Mouse (Mus musculus) limb, embryonic 14.5 days (tissue): ENCODE data around the gene Atl3. TPM values are rescaled to one million over a fixed set of nuclear protein-coding genes. Genes with fewer than 3 reads are reported as not detected.

Experiments used
- ATAC-seq: fragments of 200-750 bp; cut with Nextera tagmentation; 2 replicates; pipeline ENCODE4 v1.8.0; 2017; ENCODE audit warnings: low read depth, moderate number of reproducible peaks, moderate TSS enrichment; ENCODE audit not compliant: low FRiP score
- DNase-seq: peaks from one replicate; pipeline ENCODE4 v3.0.0-alpha.2; 2015; ENCODE audit warnings: low spot score
- H3K27ac ChIP-seq: fragments of 300-500 bp; sonication (generic); replicated peaks from 2 replicates; pipeline ENCODE4 v1.5.1; 2014; ENCODE audit warnings: low read depth, mild to moderate bottlenecking, low read length, moderate library complexity, mixed read lengths
- H3K27me3 ChIP-seq: fragments of 300-500 bp; sonication (generic); 2 replicates; pipeline ENCODE4 v1.6.1; 2014; ENCODE audit warnings: low read length, mixed read lengths; ENCODE audit not compliant: control insufficient read depth, insufficient read depth
- H3K36me3 ChIP-seq: fragments of 300-500 bp; sonication (generic); 2 replicates; pipeline ENCODE4 v1.6.1; 2014; ENCODE audit warnings: mild to moderate bottlenecking, low read length, moderate library complexity, mixed read lengths; ENCODE audit not compliant: control insufficient read depth, insufficient read depth
- H3K4me1 ChIP-seq: fragments of 300-500 bp; sonication (generic); 2 replicates; pipeline ENCODE4 v1.6.1; 2014; ENCODE audit warnings: antibody characterized with exemption, low read length, mixed read lengths; ENCODE audit not compliant: control insufficient read depth, insufficient read depth
- H3K4me2 ChIP-seq: fragments of 300-500 bp; sonication (generic); replicated peaks from 2 replicates; pipeline ENCODE4 v1.6.1; 2014; ENCODE audit warnings: low read depth, mild to moderate bottlenecking, low read length, moderate library complexity; ENCODE audit not compliant: severe bottlenecking
- H3K4me3 ChIP-seq: fragments of 300-500 bp; sonication (generic); replicated peaks from 2 replicates; pipeline ENCODE4 v1.5.1; 2014; ENCODE audit warnings: low read length
- H3K9ac ChIP-seq: fragments of 300-500 bp; sonication (generic); 2 replicates; pipeline ENCODE4 v1.6.1; 2014; ENCODE audit warnings: mild to moderate bottlenecking, low read depth, low read length, moderate library complexity; ENCODE audit not compliant: severe bottlenecking
- H3K9me3 ChIP-seq: fragments of 300-500 bp; sonication (generic); 2 replicates; pipeline ENCODE4 v1.6.1; 2016; ENCODE audit warnings: low read length; ENCODE audit not compliant: control insufficient read depth
- POLR2A ChIP-seq: fragments of 200-500 bp; IDR thresholded peaks from 2 replicates; pipeline ENCODE4 v1.8.0; 2012; ENCODE audit warnings: inconsistent platforms, mild to moderate bottlenecking, moderate library complexity, borderline replicate concordance; ENCODE audit not compliant: insufficient read depth, insufficient read length; ENCODE audit errors: extremely low read depth
- WGBS: fragments of 180-500 bp; shearing (Covaris S2); extraction: QIAGEN DNeasy Blood & Tissue Kit; methylation state at CpG from one replicate; pipeline ENCODE4 v1.1.7; 2014; 5-methylcytosine and 5-hydroxymethylcytosine counted together
- polyA plus RNA-seq, 2 experiments: library from polyadenylated mRNA; depleted of rRNA in 1 of 2; stranded (reverse) in 1 of 2; unstranded in 1 of 2; fragments of >200 nt; fragmentation: Nextera tagmentation in 1 of 2; extraction: Ambion mirVana in 1 of 2; gene quantifications; 2 replicates each; pipeline versions ENCODE4 v1.2.1 to v1.2.3; 2012 to 2014

Atl3 gene
- polyA plus RNA-seq, 2 experiments: 19.0 to 32.9 TPM

- H3K9ac ChIP-seq: no peak overlapping the region
- WGBS: 56% methylated on average over 3 of the region's 3 CpGs
- H3K4me1 ChIP-seq: peaks cover 13% of the 10 kb centered on the region
- H3K27ac ChIP-seq: no peak overlapping the region
- no peak for TF ChIP-seq POLR2A
- ATAC-seq (no peak), DNase-seq (no peak)
- no peak overlapping the region for H3K4me3 ChIP-seq
- no peaks in the 10 kb centered on the region for H3K27me3 ChIP-seq
- H3K9me3 ChIP-seq: no peaks in the 10 kb centered on the region
- H3K36me3 ChIP-seq: no peaks in the 10 kb centered on the region
- no peak overlapping the region for H3K4me2 ChIP-seq
These were observed 73.0 kb downstream of the Atl3 start for GRCm38 (mm10) chr19:7566826-7567225.

GRCm38 (mm10) chr19:7568364-7568763 is 74.5 kb downstream of the Atl3 start:
- Histone ChIP-seq H3K27me3 (no peaks in the 10 kb centered on the region), H3K27ac (0 out of 2 replicates have a peak overlapping the region, but pooled peaks have one; percentile 34), H3K36me3 (no peaks in the 10 kb centered on the region), H3K9ac (no peak overlapping the region), H3K4me2 (no peak overlapping the region), H3K9me3 (no peaks in the 10 kb centered on the region), H3K4me3 (no peak overlapping the region), H3K4me1 (peaks cover 13% of the 10 kb centered on the region)
- WGBS: 25% methylated on average over 3 of the region's 3 CpGs
- no peak for TF ChIP-seq POLR2A
- DNase-seq (no peak), ATAC-seq (no peak)

- Histone ChIP-seq H3K27me3 (no peaks in the 10 kb centered on the region), H3K4me1 (peaks cover 13% of the 10 kb centered on the region), H3K4me2 (no peak overlapping the region), H3K36me3 (no peaks in the 10 kb centered on the region), H3K27ac (no peak overlapping the region), H3K4me3 (no peak overlapping the region), H3K9ac (no peak overlapping the region), H3K9me3 (no peaks in the 10 kb centered on the region)
- ATAC-seq (no peak), DNase-seq (no peak)
- no peak for TF ChIP-seq POLR2A
- 87% methylated on average over 5 of the region's 5 CpGs for WGBS
These were observed 75.8 kb downstream of the Atl3 start for GRCm38 (mm10) chr19:7569650-7570049.

- DNase-seq: no peak
These were observed 82.3 kb downstream of the Atl3 start for GRCm38 (mm10) chr19:7576180-7576579.

GRCm38 (mm10) chr19:7577710-7578109 is 83.9 kb downstream of the Atl3 start:
- Histone ChIP-seq H3K9ac (no peak overlapping the region), H3K4me2 (no peak overlapping the region), H3K4me1 (no peaks in the 10 kb centered on the region), H3K27me3 (no peaks in the 10 kb centered on the region), H3K4me3 (no peak overlapping the region), H3K36me3 (no peaks in the 10 kb centered on the region), H3K9me3 (no peaks in the 10 kb centered on the region), H3K27ac (no peak overlapping the region)
- no peak for DNase-seq
- TF ChIP-seq POLR2A: no peak
- ATAC-seq: no peak
- 85% methylated on average over 3 of the region's 3 CpGs for WGBS

More at GRCm38 (mm10) chr19:7576180-7576579, 82.3 kb downstream of the Atl3 start:
- Histone ChIP-seq H3K4me3 (no peak overlapping the region), H3K9ac (no peak overlapping the region), H3K27ac (no peak overlapping the region), H3K4me1 (no peaks in the 10 kb centered on the region), H3K27me3 (no peaks in the 10 kb centered on the region), H3K4me2 (no peak overlapping the region), H3K36me3 (no peaks in the 10 kb centered on the region), H3K9me3 (no peaks in the 10 kb centered on the region)
- 76% methylated on average over 1 of the region's 1 CpGs for whole genome bisulfite sequencing
- ATAC-seq: no peak
- no peak for TF ChIP-seq POLR2A

GRCm38 (mm10) chr19:7581042-7581441 is 87.2 kb downstream of the Atl3 start:
- Histone ChIP-seq H3K36me3 (no peaks in the 10 kb centered on the region), H3K4me3 (no peak overlapping the region), H3K4me1 (no peaks in the 10 kb centered on the region), H3K27ac (no peak overlapping the region), H3K27me3 (no peaks in the 10 kb centered on the region), H3K9me3 (no peaks in the 10 kb centered on the region), H3K9ac (no peak overlapping the region), H3K4me2 (no peak overlapping the region)
- 49% methylated on average over 5 of the region's 5 CpGs for WGBS
- DNase-seq: no peak
- no peak for ATAC-seq
- TF ChIP-seq POLR2A: no peak
